Mouse (Mus musculus): ENCODE measurements at regions not wholly inside any gene's neighbourhood (a gene's known extent, or its start where the extent isn't known, plus 50 kb on each side); places are given as distances from the start of the nearest gene placed in this dataset.

DNA sequence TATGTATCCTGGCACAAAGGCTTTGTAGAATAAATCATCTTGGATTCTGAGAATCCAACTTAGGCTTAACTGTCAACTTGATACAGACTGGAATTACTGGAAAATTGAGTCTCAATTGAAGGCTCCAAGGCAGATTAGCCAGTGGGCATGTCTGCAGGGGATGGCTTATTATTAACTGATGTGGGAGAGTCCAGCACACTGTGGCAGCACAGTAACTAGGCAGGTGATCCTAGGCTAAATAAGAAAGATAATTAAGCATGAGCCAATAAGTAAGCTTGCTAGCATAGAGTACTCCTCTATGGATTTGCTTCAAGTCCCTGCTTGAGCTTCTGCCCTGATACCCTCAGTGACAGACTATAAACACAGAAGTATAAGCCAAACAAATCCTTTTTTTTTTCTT lies 279.7 kb upstream of the Sstr1 start:
- TF ChIP-seq CTCF (conservative IDR thresholded peaks at IDR 0.05; ENCODE audit: low read length) = no peak
- TF ChIP-seq POU5F1 (IDR thresholded peaks at IDR 0.05; ENCODE audit: borderline replicate concordance, low read length) = no peak
- no peak for TF ChIP-seq NANOG (IDR thresholded peaks at IDR 0.05; ENCODE audit: borderline replicate concordance, low read length)
